Mouse (Mus musculus) stomach, embryonic 14.5 days (tissue): ENCODE results near the gene Ror2. TPM values are rescaled to one million over a fixed set of nuclear protein-coding genes. Genes with fewer than 3 reads are reported as not detected.

Experiments
- ATAC-seq: fragments of 200-750 bp; cut with Nextera tagmentation; 2 replicates; pipeline ENCODE4 v1.8.0; 2017; ENCODE audit warnings: low read depth, moderate TSS enrichment; ENCODE audit not compliant: insufficient number of reproducible peaks, insufficient read depth, low FRiP score
- H3K27ac ChIP-seq: fragments of 300-500 bp; sonication (generic); 2 replicates; pipeline ENCODE4 v1.5.1; 2014; ENCODE audit warnings: mild to moderate bottlenecking, low read length, moderate library complexity, mixed read lengths
- H3K27me3 ChIP-seq: fragments of 300-500 bp; sonication (generic); 2 replicates; pipeline ENCODE4 v1.6.1; 2014; ENCODE audit warnings: low read length, control low read depth, mixed read lengths; ENCODE audit not compliant: control insufficient read depth, insufficient read depth
- H3K36me3 ChIP-seq: fragments of 300-500 bp; sonication (generic); 2 replicates; pipeline ENCODE4 v1.6.1; 2014; ENCODE audit warnings: mild to moderate bottlenecking, control low read depth, low read length, moderate library complexity, mixed read lengths; ENCODE audit not compliant: control insufficient read depth, insufficient read depth
- H3K4me1 ChIP-seq: fragments of 300-500 bp; sonication (generic); 2 replicates; pipeline ENCODE4 v1.6.1; 2014; ENCODE audit warnings: low read length, control low read depth, mixed read lengths; ENCODE audit not compliant: control insufficient read depth, insufficient read depth
- H3K4me2 ChIP-seq: fragments of 300-500 bp; sonication (generic); replicated peaks from 2 replicates; pipeline ENCODE4 v1.6.1; 2014; ENCODE audit warnings: low read depth, low read length, control low read depth
- H3K4me3 ChIP-seq: fragments of 300-500 bp; sonication (generic); 2 replicates; pipeline ENCODE4 v1.5.1; 2014; ENCODE audit warnings: low read depth, low read length, control low read depth
- H3K9ac ChIP-seq: fragments of 300-500 bp; sonication (generic); replicated peaks from 2 replicates; pipeline ENCODE4 v1.6.1; 2014; ENCODE audit warnings: low read depth, mild to moderate bottlenecking, control low read depth, low read length, moderate library complexity, mixed read lengths
- H3K9me3 ChIP-seq: fragments of 300-500 bp; sonication (generic); 2 replicates; pipeline ENCODE4 v1.6.1; 2016; ENCODE audit warnings: low read depth, low read length, control low read depth; ENCODE audit not compliant: control insufficient read depth
- WGBS: fragments of 180-500 bp; shearing (Covaris S2); extraction: QIAGEN DNeasy Blood & Tissue Kit; methylation state at CpG from one replicate; pipeline ENCODE4 v1.1.7; 2014; 5-methylcytosine and 5-hydroxymethylcytosine counted together
- polyA plus RNA-seq: library from polyadenylated mRNA; unstranded; fragments of >200 nt; fragmentation: Nextera tagmentation; extraction: Ambion mirVana; gene quantifications from 2 replicates; pipeline ENCODE4 v1.2.1, GENCODE M21; 2014

Ror2 gene
- polyA plus RNA-seq, 1 experiment from 2014 or later = 13.9 TPM

DNA sequence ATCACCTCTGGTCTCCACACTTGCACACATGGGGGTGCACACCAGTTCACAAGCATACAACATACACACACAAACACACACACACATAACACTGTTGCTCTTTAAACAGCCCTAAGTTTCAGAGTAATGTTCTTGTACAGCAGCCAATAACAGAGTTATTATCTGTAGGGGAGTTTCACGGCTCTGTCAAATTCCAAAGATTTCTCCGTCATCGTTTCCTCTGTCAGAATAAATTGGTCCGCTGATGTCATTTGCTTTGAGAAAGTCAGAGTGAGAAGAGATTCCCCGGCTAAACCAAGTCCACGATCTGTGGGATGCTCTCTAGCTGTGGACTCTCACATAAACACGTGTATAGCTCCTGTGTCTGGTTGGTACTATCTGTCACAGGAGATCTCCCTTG, 59.5 kb downstream of the Ror2 start:
- no peaks in the 10 kb centered on the region for H3K27me3 ChIP-seq
- peaks cover 20% of the 10 kb centered on the region for H3K4me1 ChIP-seq
- H3K27ac ChIP-seq = no peak overlapping the region
- H3K9me3 ChIP-seq = peaks cover 4% of the 10 kb centered on the region; the same call in 1 of the 2 replicates
- 44% methylated on average over 7 of the region's 7 CpGs for WGBS
- no peak overlapping the region for H3K9ac ChIP-seq
- no peak for ATAC-seq
- no peaks in the 10 kb centered on the region for H3K36me3 ChIP-seq
- no peak overlapping the region for H3K4me3 ChIP-seq
- no peak overlapping the region for H3K4me2 ChIP-seq

DNA sequence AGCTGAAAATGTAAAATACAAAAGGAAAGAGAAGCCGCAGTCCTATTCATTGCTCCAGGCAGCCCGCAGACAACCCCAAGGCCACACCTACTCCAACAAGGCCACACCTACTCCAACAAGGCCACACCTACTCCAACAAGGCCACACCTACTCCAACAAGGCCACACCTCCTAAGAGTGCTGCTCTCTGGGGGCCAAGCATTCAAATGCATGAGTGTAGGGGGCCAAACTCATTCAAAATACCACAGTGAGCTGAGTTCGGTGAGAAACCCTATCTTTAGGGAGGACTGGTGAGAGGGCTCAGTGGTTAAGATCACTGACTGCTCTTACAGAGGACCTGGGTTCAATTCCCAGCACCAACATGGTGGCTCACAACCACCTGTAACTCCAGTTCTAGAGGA, 60.0 kb downstream of the Ror2 start:
- no peak overlapping the region for H3K4me2 ChIP-seq
- 97% methylated on average over 3 of the region's 3 CpGs for WGBS
- H3K27me3 ChIP-seq = no peaks in the 10 kb centered on the region
- H3K36me3 ChIP-seq = no peaks in the 10 kb centered on the region
- peaks cover 22% of the 10 kb centered on the region for H3K4me1 ChIP-seq
- peaks cover 4% of the 10 kb centered on the region; the same call in 1 of the 2 replicates for H3K9me3 ChIP-seq
- H3K27ac ChIP-seq = no peak overlapping the region
- H3K4me3 ChIP-seq = no peak overlapping the region
- no peak for ATAC-seq
- no peak overlapping the region for H3K9ac ChIP-seq

DNA sequence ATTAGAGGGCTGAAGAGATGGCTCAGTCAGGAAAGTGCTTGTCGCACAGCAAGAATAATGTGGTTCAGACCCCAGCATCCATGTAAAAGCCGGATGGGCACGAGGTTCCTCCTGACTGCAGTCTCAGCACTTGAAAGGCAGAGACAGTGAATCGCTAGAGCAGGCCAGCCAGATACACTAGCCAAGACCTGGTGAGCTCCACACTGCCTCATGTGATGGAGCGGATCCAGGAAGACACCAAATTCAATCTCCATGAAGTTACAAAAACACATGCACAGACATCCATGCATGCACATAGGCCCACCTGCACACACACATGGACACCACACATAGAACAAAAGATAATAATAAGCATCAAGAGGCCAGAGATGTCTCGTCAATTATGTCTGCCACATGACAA, 64.7 kb downstream of the Ror2 start:
- Histone ChIP-seq H3K27ac (no peak overlapping the region), H3K4me3 (no peak overlapping the region), H3K27me3 (no peaks in the 10 kb centered on the region), H3K9me3 (peaks cover 4% of the 10 kb centered on the region; the same call in 1 of the 2 replicates), H3K4me1 (peaks cover 21% of the 10 kb centered on the region), H3K4me2 (no peak overlapping the region), H3K36me3 (no peaks in the 10 kb centered on the region), H3K9ac (no peak overlapping the region)
- ATAC-seq = no peak
- WGBS = 69% methylated on average over 6 of the region's 6 CpGs

DNA sequence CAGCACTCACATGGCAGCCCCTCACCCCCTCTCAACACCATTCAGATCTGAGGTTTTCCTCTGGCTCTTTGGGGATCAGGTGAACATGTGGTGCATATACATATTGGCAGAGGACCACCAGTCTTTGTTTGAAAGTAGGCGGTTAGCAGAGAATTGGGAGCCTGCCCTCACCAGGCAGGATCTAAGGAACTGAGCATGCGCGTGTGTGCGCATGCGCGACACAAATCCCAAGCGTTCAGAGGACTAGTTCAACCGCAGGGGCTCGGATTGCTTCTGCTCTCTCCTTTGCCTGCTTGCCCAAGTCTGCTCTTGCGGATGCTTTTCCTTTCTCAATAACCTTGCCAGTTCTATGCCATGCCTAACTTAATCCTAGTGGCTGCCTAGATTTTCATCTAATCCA, 66.0 kb downstream of the Ror2 start:
- no peaks in the 10 kb centered on the region for H3K36me3 ChIP-seq
- peaks cover 21% of the 10 kb centered on the region for H3K4me1 ChIP-seq
- no peak for ATAC-seq
- no peak overlapping the region for H3K4me3 ChIP-seq
- no peak overlapping the region for H3K4me2 ChIP-seq
- no peak overlapping the region for H3K9ac ChIP-seq
- H3K27ac ChIP-seq = no peak overlapping the region
- WGBS = 88% methylated on average over 10 of the region's 10 CpGs
- no peaks in the 10 kb centered on the region for H3K27me3 ChIP-seq
- peaks cover 4% of the 10 kb centered on the region; the same call in 1 of the 2 replicates for H3K9me3 ChIP-seq

DNA sequence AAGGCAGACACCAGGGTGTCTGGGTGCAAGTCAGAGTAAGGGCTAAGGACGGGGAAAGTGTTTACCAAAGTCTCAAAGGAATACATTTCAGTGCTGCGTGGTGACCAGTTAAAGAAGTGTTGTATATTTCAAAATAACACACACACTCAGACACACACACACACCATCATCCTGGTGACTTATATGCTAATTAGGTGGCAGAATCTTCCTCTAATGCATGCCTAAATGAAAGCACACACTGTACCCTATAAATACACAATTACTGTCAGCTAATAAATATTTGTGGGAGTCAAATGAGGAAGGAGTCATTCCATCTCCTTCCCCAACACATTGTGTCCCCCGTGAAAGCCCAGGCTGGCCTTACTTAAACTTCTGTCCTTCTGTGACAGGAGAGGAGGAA, 66.5 kb downstream of the Ror2 start:
- 70% methylated on average over 3 of the region's 3 CpGs for WGBS
- Histone ChIP-seq H3K36me3 (no peaks in the 10 kb centered on the region), H3K27me3 (no peaks in the 10 kb centered on the region), H3K9me3 (peaks cover 4% of the 10 kb centered on the region; the same call in 1 of the 2 replicates), H3K4me2 (no peak overlapping the region), H3K4me1 (peaks cover 25% of the 10 kb centered on the region), H3K9ac (no peak overlapping the region), H3K27ac (no peak overlapping the region), H3K4me3 (no peak overlapping the region)
- ATAC-seq = no peak

DNA sequence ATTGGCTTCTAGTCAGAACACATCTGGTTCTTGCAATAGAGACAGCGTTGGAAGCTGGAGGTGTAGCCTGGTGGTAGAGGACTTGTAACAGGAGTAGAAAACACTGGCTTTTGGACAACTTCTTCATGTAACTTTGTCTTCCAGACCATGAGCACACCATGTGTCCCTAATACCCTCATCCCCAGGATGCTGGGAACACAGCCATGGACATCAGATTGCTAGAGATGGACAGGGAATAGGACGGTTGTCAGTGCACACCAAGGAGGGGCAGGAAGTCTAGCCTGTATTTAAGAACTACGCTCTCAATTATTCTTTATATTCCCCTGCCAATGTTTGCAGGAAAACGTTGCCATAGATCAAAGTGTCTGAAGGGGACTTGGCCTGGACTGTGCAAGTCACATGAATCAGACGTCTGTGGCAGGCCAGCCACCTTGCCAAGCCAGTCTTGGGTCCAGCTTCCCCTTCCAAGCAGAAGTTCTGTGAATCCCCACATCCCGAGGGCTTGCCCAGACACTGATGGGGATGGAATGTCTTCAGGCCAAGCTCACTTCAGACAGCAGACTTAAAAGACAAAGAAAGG, 68.4 kb downstream of the Ror2 start:
- WGBS = 36% methylated on average over 6 of the region's 6 CpGs
- H3K4me1 ChIP-seq = peaks cover 40% of the 10 kb centered on the region

DNA sequence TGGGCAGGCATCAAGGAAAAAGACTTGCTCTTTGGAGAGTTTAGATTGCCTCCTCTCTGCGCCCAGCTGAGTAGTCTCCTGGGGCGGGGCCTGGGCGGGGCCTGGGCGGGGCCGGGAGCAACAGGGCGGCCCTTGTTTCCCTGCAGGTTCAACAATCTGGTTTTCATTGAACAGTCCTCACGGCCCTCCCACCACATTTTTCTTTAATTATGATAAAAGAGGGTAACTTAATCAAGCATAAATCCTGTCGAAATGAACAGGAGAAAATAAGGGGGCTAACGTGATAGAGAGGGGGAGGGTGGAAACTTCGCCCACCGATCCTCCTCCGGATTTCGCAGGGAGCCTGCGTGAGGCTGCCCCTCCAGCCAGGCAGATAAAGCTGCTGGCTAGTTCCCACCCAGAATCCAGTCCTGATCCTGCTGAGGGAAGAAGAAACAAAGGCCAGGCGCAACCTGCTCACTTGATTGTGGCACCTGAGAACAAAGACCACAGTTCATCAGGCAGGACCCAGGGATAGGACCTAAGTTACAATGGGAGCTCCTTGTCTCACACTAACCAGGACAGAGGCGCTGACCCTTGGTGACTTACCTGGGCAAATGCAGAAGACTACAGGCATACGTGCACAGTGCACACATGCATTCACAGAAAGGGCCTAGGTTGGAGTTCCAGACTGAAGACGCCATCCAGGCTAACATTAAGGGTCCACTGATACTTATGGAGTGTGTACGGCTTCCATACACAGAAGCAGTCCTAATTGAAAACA, 73.8 kb downstream of the Ror2 start:
- Histone ChIP-seq H3K27me3 (no peaks in the 10 kb centered on the region), H3K27ac (peak overlapping the region; percentile 52; the same call in 1 of the 2 replicates), H3K36me3 (no peaks in the 10 kb centered on the region), H3K9me3 (no peaks in the 10 kb centered on the region), H3K4me1 (peaks cover 43% of the 10 kb centered on the region), H3K4me2 (peak overlapping the region; percentile 29), H3K4me3 (no peak overlapping the region), H3K9ac (no peak overlapping the region)
- 13% methylated on average over 19 of the region's 19 CpGs for WGBS
- ATAC-seq = peak; percentile 78

More for the DNA sequence above, 68.4 kb downstream of the Ror2 start:
- Histone ChIP-seq H3K9ac (no peak overlapping the region), H3K4me3 (no peak overlapping the region), H3K27me3 (no peaks in the 10 kb centered on the region), H3K27ac (no peak overlapping the region; the same call in 1 of the 2 replicates), H3K9me3 (no peaks in the 10 kb centered on the region), H3K36me3 (no peaks in the 10 kb centered on the region), H3K4me2 (no peak overlapping the region)
- ATAC-seq = peak; percentile 25; the same call in 1 of the 2 replicates

DNA sequence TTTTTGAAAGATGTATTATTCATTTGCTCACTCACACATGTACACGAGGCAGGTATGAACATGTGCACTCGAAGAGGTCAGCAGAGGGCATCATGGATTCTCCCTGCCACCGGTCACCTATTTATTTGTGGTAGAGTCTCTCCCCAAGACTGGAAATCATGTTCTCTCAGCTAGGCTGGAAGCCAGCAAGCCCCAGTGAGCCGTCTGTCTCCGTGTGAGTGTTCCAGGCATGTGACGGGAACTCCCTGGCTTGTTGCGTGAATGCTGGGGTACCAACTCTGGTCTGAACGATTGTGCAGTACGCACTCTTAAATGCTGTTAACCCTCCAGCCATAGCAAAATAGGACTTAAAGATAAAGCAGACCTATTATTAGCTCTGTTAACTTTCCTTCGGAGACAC, 77.4 kb downstream of the Ror2 start:
- Histone ChIP-seq H3K9ac (no peak overlapping the region), H3K4me2 (no peak overlapping the region), H3K27me3 (no peaks in the 10 kb centered on the region), H3K4me1 (peaks cover 51% of the 10 kb centered on the region), H3K36me3 (no peaks in the 10 kb centered on the region), H3K27ac (no peak overlapping the region), H3K9me3 (no peaks in the 10 kb centered on the region), H3K4me3 (no peak overlapping the region)
- 80% methylated on average over 10 of the region's 10 CpGs for WGBS
- ATAC-seq = no peak
